Mouse (Mus musculus): Measurements from ENCODE around the gene Gm20388. TPM values are rescaled to one million over a fixed set of nuclear protein-coding genes. Genes with fewer than 3 reads are reported as not detected.

The Gm20388 gene
- polyA plus RNA-seq, 1 experiment from 2014 or later: 2.5 TPM

DNA sequence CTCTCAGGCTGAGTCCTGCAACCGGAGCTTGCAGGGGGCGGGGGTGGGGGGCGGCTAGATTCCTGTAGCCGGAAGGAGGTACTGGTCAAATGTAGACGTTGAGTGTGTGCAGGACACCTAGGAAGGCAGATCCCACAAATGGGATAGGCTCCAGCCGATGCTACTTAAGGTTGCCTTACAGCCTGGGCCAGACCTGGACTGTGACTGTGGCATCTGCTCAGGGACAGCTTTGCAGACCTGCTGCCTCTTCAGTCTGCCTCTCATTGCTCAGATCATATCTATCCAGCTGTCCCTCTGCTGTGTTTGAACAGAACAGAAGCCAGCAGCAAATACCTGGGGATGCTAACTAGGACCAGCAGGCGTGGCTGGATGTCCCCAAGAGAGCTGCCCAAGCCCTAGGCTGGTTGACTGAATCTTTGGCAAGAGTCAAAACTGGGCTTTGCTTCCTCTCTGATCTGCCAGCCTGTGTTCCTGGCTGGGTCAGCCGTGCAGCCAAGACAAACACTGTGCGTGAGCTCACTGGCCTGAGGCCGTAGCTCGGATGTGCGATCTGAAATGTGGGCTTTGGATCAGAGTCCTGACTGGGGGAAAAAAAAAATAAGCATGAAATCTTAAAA is 3850.7 kb downstream of the Gm20388 start:
- no peak for DNase-seq (ENCODE audit: low spot score)
- H3K27ac ChIP-seq: no peak overlapping the region
- WGBS: 46% methylated on average over 12 of the region's 12 CpGs
- H3K9me3 ChIP-seq (replicated peaks): no peaks in the 10 kb centered on the region
- H3K36me3 ChIP-seq: no peaks in the 10 kb centered on the region
- H3K4me3 ChIP-seq: no peak overlapping the region
- H3K4me1 ChIP-seq: peaks cover 32% of the 10 kb centered on the region
- H3K27me3 ChIP-seq (ENCODE audit: low read depth, poor library complexity, severe bottlenecking): no peaks in the 10 kb centered on the region

DNA sequence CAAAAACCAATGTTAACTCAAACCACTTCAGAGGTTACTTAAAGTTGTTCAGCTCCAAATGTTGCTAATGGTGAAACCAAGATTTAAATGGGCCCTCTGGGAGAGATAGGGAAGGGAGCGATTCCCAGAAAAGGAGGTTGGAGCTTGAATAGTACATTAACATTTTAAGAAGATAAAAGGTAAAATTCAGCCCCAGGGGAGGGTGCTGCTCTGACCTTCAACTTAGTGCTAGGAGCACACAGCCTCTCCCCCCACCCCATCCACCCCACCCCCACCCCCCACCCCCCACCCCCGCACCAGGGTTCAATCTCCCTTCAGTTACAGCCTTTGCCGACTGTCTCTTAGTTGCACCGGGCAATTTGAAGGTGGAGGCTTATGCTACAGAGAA is 3851.2 kb downstream of the Gm20388 start:
- no peaks in the 10 kb centered on the region for H3K27me3 ChIP-seq (ENCODE audit: low read depth, poor library complexity, severe bottlenecking)
- DNase-seq (ENCODE audit: low spot score): no peak
- H3K36me3 ChIP-seq: no peaks in the 10 kb centered on the region
- peaks cover 32% of the 10 kb centered on the region for H3K4me1 ChIP-seq
- H3K27ac ChIP-seq: no peak overlapping the region
- no peak overlapping the region for H3K4me3 ChIP-seq
- H3K9me3 ChIP-seq (replicated peaks): no peaks in the 10 kb centered on the region
- 46% methylated on average over 4 of the region's 4 CpGs for WGBS

DNA sequence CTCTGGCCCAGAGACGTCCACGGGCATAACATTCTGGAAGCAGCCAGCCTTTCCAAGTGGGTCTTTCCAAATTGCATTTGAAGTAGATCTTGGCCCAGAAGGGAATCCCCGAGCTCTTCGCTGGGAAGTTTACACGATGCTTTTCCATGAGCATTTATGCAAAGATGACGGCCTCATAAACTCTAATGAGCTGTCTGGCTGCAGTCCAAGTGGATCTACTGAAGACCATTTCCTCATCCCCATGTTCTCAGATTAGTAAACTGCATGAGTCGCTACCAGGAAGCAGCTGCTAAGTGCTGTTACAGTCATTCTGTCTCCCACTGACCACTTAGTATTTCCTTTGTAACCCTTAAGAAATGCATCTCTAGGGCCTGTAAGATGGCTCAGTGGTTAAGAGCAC is 3852.7 kb downstream of the Gm20388 start:
- Histone ChIP-seq H3K36me3 (no peaks in the 10 kb centered on the region), H3K9me3 (replicated peaks) (no peaks in the 10 kb centered on the region), H3K4me1 (peaks cover 42% of the 10 kb centered on the region), H3K27ac (no peak overlapping the region), H3K4me3 (no peak overlapping the region), H3K27me3 (ENCODE audit: low read depth, poor library complexity, severe bottlenecking) (no peaks in the 10 kb centered on the region)
- no peak for DNase-seq (ENCODE audit: low spot score)
- 86% methylated on average over 7 of the region's 7 CpGs for WGBS

DNA sequence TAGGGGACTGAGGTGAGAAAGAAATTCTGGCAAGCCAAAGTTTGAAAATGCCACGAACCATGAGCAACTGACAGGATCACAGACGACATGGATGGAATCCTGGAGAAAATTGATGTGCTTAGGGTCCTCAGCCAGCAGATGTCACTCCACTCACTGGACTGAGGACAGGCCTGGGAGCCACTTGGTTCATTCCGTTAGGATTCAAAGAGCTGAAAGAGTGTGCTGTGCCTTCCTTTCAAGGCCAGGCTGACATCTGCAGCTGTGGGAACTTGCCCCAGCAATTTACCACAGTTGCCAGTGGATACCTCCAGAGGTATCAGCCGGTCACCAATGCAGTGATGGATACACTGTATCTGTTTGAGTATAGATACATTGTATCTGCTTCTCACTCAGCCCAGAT is 3854.0 kb downstream of the Gm20388 start:
- no peaks in the 10 kb centered on the region for H3K36me3 ChIP-seq
- DNase-seq (ENCODE audit: low spot score): no peak
- 38% methylated on average over 4 of the region's 4 CpGs for WGBS

DNA sequence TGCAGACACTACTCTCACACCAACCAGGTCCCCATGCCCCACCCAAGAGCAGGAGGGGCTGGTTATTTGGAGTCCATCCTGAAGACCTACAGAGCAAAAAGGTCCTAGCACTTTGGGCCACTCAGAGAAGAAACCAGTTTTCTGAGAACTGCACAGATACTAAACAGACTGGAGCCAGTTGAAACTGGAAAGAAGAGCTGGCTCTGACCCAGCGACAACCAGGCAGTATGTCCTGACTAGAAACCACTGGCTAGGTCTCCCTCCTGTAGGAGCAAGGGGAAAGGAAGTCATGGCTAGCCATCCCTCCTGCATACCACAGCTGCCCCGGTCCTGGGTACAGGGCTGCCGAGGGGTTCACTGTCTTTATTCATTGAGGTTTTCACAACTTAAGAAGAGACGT is 3855.9 kb downstream of the Gm20388 start:
- DNase-seq (ENCODE audit: low spot score): no peak
- no peaks in the 10 kb centered on the region for H3K9me3 ChIP-seq (replicated peaks)
- H3K4me3 ChIP-seq: no peak overlapping the region
- no peak overlapping the region for H3K27ac ChIP-seq
- peaks cover 25% of the 10 kb centered on the region for H3K4me1 ChIP-seq
- no peaks in the 10 kb centered on the region for H3K27me3 ChIP-seq (ENCODE audit: low read depth, poor library complexity, severe bottlenecking)
- no peaks in the 10 kb centered on the region for H3K36me3 ChIP-seq
- WGBS: 86% methylated on average over 4 of the region's 4 CpGs

More for the DNA sequence above, 3854.0 kb downstream of the Gm20388 start:
- peaks cover 43% of the 10 kb centered on the region for H3K4me1 ChIP-seq
- H3K9me3 ChIP-seq (replicated peaks): no peaks in the 10 kb centered on the region
- no peak overlapping the region for H3K27ac ChIP-seq
- H3K27me3 ChIP-seq (ENCODE audit: low read depth, poor library complexity, severe bottlenecking): no peaks in the 10 kb centered on the region
- H3K4me3 ChIP-seq: no peak overlapping the region

DNA sequence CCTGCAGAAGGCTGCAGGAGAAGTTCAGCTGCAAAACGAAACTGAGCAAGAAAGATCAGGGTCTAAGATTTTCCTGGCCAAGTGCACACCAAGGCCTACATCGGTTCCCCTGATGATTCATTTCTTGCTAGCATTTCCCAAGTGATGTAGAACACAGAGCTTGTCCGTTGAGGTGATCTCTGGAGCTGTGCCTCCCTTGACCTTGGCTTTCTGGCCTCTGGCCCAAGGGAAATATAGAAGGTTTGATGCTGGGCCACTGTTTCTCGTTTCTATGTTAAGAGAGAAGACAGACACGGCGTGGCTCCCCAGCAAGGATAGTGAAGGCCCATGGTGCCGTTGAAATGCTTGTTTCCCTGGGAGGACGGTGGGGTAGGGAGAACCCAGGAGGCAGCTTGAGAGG is 3857.2 kb downstream of the Gm20388 start:
- Histone ChIP-seq H3K27me3 (ENCODE audit: low read depth, poor library complexity, severe bottlenecking) (no peaks in the 10 kb centered on the region), H3K4me3 (no peak overlapping the region), H3K27ac (no peak overlapping the region), H3K9me3 (replicated peaks) (no peaks in the 10 kb centered on the region), H3K36me3 (no peaks in the 10 kb centered on the region), H3K4me1 (peaks cover 13% of the 10 kb centered on the region)
- WGBS: 81% methylated on average over 8 of the region's 8 CpGs
- DNase-seq (ENCODE audit: low spot score): no peak

DNA sequence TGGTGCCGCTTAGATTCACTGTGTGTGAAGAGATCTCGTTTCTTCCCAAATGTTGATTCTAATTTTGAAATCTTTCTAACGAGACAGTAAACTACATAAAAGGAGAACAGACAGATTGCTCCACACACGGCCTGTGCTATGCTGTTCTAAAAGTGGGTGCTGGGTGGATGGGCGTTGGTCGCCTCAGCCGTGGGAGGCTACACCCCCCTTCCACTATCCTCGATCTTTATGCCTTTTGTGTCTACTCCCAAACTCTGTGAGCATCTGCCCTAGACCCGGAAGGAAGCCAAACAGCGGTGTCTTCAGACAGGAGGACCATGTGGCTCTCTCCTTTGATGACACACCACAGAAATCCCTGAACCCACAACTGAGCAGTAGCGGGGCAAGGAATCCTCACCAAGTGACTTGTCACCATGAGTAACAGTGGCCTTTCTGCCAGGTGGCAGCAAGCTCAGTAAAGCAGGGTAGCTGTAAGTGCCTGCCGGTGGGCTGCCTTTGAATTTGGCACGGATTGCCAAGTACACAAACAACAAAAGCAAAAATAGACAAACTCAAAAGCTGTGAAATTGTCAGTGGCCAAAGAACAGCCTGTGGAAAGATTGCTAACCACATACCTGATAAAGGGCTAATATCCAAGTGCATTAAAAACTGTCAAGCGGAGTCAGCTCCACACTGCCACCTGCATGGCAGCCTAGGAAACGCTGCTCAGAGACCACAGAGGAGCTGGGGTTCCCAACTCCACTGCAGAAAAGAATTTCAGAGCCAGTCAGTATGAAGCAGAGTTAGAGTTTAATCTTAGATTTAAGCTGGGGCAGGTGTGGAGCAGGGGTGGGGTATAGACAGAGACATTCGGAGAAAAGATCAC is 3858.1 kb downstream of the Gm20388 start:
- Histone ChIP-seq H3K4me3 (no peak overlapping the region), H3K4me1 (peaks cover 20% of the 10 kb centered on the region), H3K27ac (no peak overlapping the region), H3K36me3 (no peaks in the 10 kb centered on the region), H3K9me3 (replicated peaks) (no peaks in the 10 kb centered on the region), H3K27me3 (ENCODE audit: low read depth, poor library complexity, severe bottlenecking) (no peaks in the 10 kb centered on the region)
- peak; percentile 61 for DNase-seq (ENCODE audit: low spot score)
- WGBS: 72% methylated on average over 16 of the region's 16 CpGs

DNA sequence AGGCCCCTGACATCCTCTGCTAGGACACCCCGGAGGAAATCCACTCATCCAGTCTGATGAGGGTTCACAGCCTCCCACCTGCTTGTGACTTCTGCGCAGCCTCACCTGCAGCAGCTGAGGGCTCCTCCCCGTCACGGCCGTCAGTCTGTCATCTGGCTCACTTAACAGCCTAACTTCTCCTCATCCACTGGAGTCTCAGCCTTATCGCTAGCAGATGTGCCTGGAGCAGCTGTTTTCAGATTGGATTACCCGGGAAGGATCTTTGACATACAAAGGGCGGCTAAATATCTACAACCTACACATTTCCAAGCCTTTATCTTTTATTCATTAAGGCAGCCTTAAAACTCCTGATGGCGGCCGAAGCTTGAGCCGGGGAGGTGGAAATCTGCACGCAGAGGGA is 3862.8 kb downstream of the Gm20388 start:
- H3K4me3 ChIP-seq: no peak overlapping the region
- DNase-seq (ENCODE audit: low spot score): no peak

DNA sequence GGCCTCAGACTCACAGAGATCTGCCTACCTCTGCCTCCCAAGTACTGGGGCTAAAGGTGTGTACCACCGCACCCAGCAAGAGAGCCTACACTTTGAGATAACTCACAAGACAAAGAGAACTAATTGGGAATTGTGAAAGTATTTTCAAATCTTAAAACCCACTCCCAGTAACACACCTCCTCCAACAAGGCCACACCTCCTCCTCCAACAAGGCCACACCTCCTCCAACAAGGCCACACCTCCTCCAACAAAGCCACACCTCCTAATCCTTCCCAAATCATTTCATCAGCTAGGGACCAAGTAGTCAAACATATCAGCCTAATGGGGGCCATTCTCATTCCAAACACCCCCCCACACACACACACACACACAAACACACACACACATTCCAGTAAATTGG is 3863.8 kb downstream of the Gm20388 start:
- H3K4me1 ChIP-seq: peaks cover 12% of the 10 kb centered on the region
- H3K9me3 ChIP-seq (replicated peaks): no peaks in the 10 kb centered on the region
- no peak overlapping the region for H3K27ac ChIP-seq
- WGBS: 100% methylated on average over 1 of the region's 1 CpGs
- H3K4me3 ChIP-seq: no peak overlapping the region
- H3K36me3 ChIP-seq: no peaks in the 10 kb centered on the region
- DNase-seq (ENCODE audit: low spot score): no peak
- H3K27me3 ChIP-seq (ENCODE audit: low read depth, poor library complexity, severe bottlenecking): peaks cover 5% of the 10 kb centered on the region; the same call in 1 of the 2 replicates

More for the DNA sequence above, 3862.8 kb downstream of the Gm20388 start:
- Histone ChIP-seq H3K4me1 (peaks cover 15% of the 10 kb centered on the region), H3K27ac (no peak overlapping the region), H3K9me3 (replicated peaks) (no peaks in the 10 kb centered on the region), H3K27me3 (ENCODE audit: low read depth, poor library complexity, severe bottlenecking) (peaks cover 5% of the 10 kb centered on the region; the same call in 1 of the 2 replicates), H3K36me3 (no peaks in the 10 kb centered on the region)
- 57% methylated on average over 12 of the region's 12 CpGs for WGBS

DNA sequence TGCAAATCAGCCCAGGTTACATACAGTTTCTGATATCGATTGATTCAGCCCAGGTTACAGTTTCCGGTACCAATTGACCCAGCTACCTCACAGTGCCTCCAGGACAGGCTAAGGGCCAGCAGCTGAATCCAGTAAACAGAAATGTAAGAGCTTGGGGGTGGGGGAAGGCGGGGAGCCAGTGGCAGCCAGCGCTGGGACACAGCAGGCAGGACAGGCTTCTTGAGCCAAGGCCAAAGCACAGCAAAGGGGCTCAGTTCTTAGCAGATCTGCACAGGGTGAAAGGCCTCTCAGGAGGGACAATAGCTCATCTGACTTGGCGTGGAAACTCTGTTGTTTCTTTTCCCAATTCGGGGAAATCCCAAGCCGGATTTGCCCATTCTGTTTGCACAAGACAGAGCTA is 3866.7 kb downstream of the Gm20388 start:
- no peak overlapping the region for H3K4me3 ChIP-seq
- no peak for DNase-seq (ENCODE audit: low spot score)
- peaks cover 5% of the 10 kb centered on the region; the same call in 1 of the 2 replicates for H3K27me3 ChIP-seq (ENCODE audit: low read depth, poor library complexity, severe bottlenecking)
- peaks cover 25% of the 10 kb centered on the region for H3K4me1 ChIP-seq
- H3K9me3 ChIP-seq (replicated peaks): no peaks in the 10 kb centered on the region
- WGBS: 66% methylated on average over 7 of the region's 7 CpGs
- H3K27ac ChIP-seq: no peak overlapping the region
- H3K36me3 ChIP-seq: no peaks in the 10 kb centered on the region

DNA sequence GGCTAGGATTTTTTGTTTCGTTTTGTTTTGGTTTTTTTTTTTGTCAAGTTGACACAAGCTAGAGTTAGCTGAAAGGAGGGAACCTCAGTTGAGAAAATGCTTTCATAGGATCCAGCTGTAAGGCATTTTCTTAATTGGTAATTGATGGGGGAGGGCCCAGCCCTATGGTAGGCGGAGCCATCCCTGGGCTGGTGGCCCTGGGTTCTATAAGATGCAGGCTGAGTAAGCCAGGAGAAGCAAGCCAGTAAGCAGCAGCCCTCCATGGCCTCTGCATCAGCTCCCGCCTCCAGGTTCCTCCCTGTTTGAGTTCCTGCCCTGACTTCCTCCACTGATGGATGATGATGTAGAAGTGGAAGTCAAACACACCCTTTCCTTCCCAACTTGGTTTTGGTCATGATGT is 3869.8 kb downstream of the Gm20388 start:
- H3K9me3 ChIP-seq (replicated peaks): no peaks in the 10 kb centered on the region
- no peak overlapping the region for H3K4me3 ChIP-seq
- H3K27ac ChIP-seq: no peak overlapping the region
- no peaks in the 10 kb centered on the region for H3K36me3 ChIP-seq
- peaks cover 17% of the 10 kb centered on the region for H3K4me1 ChIP-seq
- 41% methylated on average over 3 of the region's 3 CpGs for WGBS
- no peak for DNase-seq (ENCODE audit: low spot score)
- H3K27me3 ChIP-seq (ENCODE audit: low read depth, poor library complexity, severe bottlenecking): peaks cover 6% of the 10 kb centered on the region; the same call in 1 of the 2 replicates

DNA sequence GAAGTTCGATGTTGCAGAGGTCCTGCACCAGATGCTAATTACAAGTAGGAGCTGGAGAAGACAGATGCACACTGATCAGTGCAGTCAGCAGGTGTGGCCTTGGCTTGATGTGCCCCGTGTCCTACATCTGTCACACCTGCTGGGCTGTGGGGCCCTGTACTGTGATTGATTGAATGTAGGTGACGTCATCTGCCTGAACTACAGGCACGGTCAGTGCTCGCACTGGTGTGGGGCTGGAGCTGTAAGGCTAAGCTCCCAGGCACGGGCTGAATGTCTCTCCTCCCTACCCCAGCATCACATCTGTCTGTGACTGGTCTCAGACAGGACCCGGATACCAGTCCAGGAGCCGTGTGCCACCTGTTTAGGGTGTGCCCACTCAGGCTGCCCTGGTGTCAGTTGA is 3870.6 kb downstream of the Gm20388 start:
- Histone ChIP-seq H3K27ac (no peak overlapping the region), H3K27me3 (ENCODE audit: low read depth, poor library complexity, severe bottlenecking) (peaks cover 12% of the 10 kb centered on the region; the same call in 1 of the 2 replicates), H3K9me3 (replicated peaks) (no peaks in the 10 kb centered on the region), H3K4me3 (no peak overlapping the region; the same call in 1 of the 2 replicates), H3K4me1 (peaks cover 17% of the 10 kb centered on the region), H3K36me3 (no peaks in the 10 kb centered on the region)
- 38% methylated on average over 8 of the region's 8 CpGs for WGBS
- DNase-seq (ENCODE audit: low spot score): no peak

DNA sequence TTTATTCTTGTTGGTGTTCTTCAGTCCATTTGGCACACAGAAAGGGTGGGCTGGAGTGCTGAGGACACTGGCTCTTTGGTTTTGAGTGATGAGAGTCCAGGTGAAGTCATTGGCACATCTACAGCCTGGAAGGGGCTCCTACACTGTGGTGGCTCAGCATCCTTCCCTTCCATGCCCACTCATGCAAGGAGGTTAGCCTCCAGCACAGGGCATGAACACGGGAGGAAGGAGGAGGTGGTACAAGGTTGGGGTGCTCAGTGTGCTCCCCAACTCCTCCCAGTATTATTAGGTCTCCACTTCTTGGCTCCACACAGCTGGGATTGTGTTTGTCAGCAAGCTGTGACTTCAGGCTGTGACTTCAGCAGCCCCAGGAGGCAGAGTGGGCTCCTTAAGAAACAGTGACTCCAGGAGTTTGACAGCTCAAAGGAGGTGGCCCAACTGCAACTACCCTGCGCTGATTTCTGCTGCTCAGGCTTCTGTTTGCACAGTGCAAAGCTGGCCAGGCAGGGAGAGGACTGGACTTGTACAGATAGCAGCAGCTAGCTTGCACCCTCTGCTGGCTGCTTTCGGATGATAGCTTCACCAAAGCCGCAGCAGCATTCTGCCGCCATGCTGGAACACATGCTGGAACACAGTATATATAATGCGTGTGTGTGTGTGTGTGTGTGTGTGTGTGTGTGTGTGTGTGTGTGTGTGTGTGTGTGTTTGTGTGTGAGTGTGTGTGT is 3873.0 kb downstream of the Gm20388 start:
- Histone ChIP-seq H3K9me3 (replicated peaks) (no peaks in the 10 kb centered on the region), H3K36me3 (no peaks in the 10 kb centered on the region), H3K27me3 (ENCODE audit: low read depth, poor library complexity, severe bottlenecking) (peaks cover 12% of the 10 kb centered on the region; the same call in 1 of the 2 replicates), H3K27ac (no peak overlapping the region), H3K4me1 (peaks cover 27% of the 10 kb centered on the region), H3K4me3 (no peak overlapping the region)
- 20% methylated on average over 6 of the region's 6 CpGs for WGBS
- peak; percentile 88 for DNase-seq (ENCODE audit: low spot score)
